Mouse (Mus musculus) midbrain, embryonic 11.5 days (tissue): ENCODE data around the gene Rgs2. TPM values are rescaled to one million over a fixed set of nuclear protein-coding genes. Genes with fewer than 3 reads are reported as not detected.

Experiments used
- ATAC-seq: fragments of 200-750 bp; cut with Nextera tagmentation; 2 replicates; pipeline ENCODE4 v1.8.0; 2017; ENCODE audit warnings: moderate TSS enrichment, moderate library complexity; ENCODE audit not compliant: low FRiP score
- DNase-seq: peaks from one replicate; pipeline ENCODE4 v3.0.0; 2015; ENCODE audit warnings: low spot score; ENCODE audit errors: missing footprints
- H3K27ac ChIP-seq: fragments of 300-500 bp; sonication (generic); 2 replicates; pipeline ENCODE4 v1.5.1; 2014; ENCODE audit warnings: low read depth, low read length
- H3K27me3 ChIP-seq: fragments of 300-500 bp; sonication (generic); 2 replicates; pipeline ENCODE4 v1.6.1; 2014; ENCODE audit warnings: mild to moderate bottlenecking, low read length, moderate library complexity, mixed read lengths; ENCODE audit not compliant: control insufficient read depth, insufficient read depth
- H3K36me3 ChIP-seq: fragments of 300-500 bp; sonication (generic); 2 replicates; pipeline ENCODE4 v1.6.1; 2014; ENCODE audit warnings: mild to moderate bottlenecking, low read length, moderate library complexity, mixed read lengths; ENCODE audit not compliant: control insufficient read depth, insufficient read depth
- H3K4me1 ChIP-seq: fragments of 300-500 bp; sonication (generic); 2 replicates; pipeline ENCODE4 v1.6.1; 2014; ENCODE audit warnings: low read length; ENCODE audit not compliant: control insufficient read depth, insufficient read depth
- H3K4me2 ChIP-seq: fragments of 300-500 bp; sonication (generic); 2 replicates; pipeline ENCODE4 v1.6.1; 2014; ENCODE audit warnings: mild to moderate bottlenecking, moderate library complexity
- H3K4me3 ChIP-seq: fragments of 300-500 bp; sonication (generic); 2 replicates; pipeline ENCODE4 v1.5.1; 2014; ENCODE audit warnings: low read depth, low read length
- H3K9ac ChIP-seq: fragments of 300-500 bp; sonication (generic); 2 replicates; pipeline ENCODE4 v1.6.1; 2014; ENCODE audit warnings: low read length
- H3K9me3 ChIP-seq: fragments of 300-500 bp; sonication (generic); 2 replicates; pipeline ENCODE4 v1.6.1; 2016; ENCODE audit warnings: low read length; ENCODE audit not compliant: control insufficient read depth
- WGBS: fragments of 180-500 bp; shearing (Covaris S2); extraction: QIAGEN DNeasy Blood & Tissue Kit; methylation state at CpG from one replicate; pipeline ENCODE4 v1.1.7; 2014; 5-methylcytosine and 5-hydroxymethylcytosine counted together
- polyA plus RNA-seq: library from polyadenylated mRNA; unstranded; fragments of >200 nt; fragmentation: Nextera tagmentation; extraction: Ambion mirVana; gene quantifications from 2 replicates; pipeline ENCODE4 v1.2.1, GENCODE M21; 2014

Gene Rgs2
- polyA plus RNA-seq, 1 experiment from 2014 or later: 83.6 TPM

GRCm38 (mm10) chr1:143962301-143962700 lies 41.7 kb downstream of the Rgs2 start:
- no peaks in the 10 kb centered on the region for H3K4me1 ChIP-seq
- no peak overlapping the region for H3K9ac ChIP-seq
- H3K27ac ChIP-seq: no peak overlapping the region
- no peak overlapping the region for H3K4me2 ChIP-seq
- no peak for DNase-seq
- no peaks in the 10 kb centered on the region for H3K36me3 ChIP-seq
- WGBS: 88% methylated on average over 3 of the region's 3 CpGs
- H3K4me3 ChIP-seq: no peak overlapping the region
- ATAC-seq: no peak
- H3K27me3 ChIP-seq: no peaks in the 10 kb centered on the region
- no peaks in the 10 kb centered on the region for H3K9me3 ChIP-seq

DNA sequence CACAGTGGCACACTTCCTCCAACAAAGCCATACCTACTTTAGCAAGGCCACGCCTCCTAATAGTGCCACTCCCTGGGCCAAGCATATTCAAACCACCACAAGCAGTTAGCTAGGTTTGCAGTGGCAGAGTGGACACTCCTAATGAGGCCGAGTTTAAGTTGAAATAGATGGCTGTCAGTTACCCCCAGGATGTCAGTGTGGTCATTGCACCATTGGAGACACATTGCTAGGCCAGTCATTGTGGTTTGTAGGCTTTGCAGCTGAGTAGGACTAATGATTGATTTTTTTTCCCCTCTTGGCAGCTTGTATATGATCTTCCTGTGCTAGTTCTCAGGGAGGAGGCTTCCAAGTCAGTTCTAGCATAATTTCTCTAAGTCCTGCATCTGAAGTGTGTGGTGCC lies 43.6 kb downstream of the Rgs2 start:
- Histone ChIP-seq H3K36me3 (no peaks in the 10 kb centered on the region), H3K9ac (no peak overlapping the region), H3K9me3 (no peaks in the 10 kb centered on the region), H3K4me3 (no peak overlapping the region), H3K4me1 (no peaks in the 10 kb centered on the region), H3K4me2 (no peak overlapping the region), H3K27ac (no peak overlapping the region), H3K27me3 (no peaks in the 10 kb centered on the region)
- WGBS: 79% methylated on average over 2 of the region's 2 CpGs
- no peak for DNase-seq
- no peak for ATAC-seq

- no peak overlapping the region for H3K9ac ChIP-seq
- WGBS: 92% methylated on average over 1 of the region's 1 CpGs
- H3K36me3 ChIP-seq: no peaks in the 10 kb centered on the region
- DNase-seq (no peak), ATAC-seq (no peak)
- H3K4me3 ChIP-seq: no peak overlapping the region
- H3K27ac ChIP-seq: no peak overlapping the region
- no peaks in the 10 kb centered on the region for H3K4me1 ChIP-seq
- no peaks in the 10 kb centered on the region for H3K27me3 ChIP-seq
- no peak overlapping the region for H3K4me2 ChIP-seq
- H3K9me3 ChIP-seq: no peaks in the 10 kb centered on the region
These were observed 47.9 kb downstream of the Rgs2 start for GRCm38 (mm10) chr1:143956090-143956489.

- Histone ChIP-seq H3K4me2 (no peak overlapping the region), H3K9ac (no peak overlapping the region), H3K36me3 (no peaks in the 10 kb centered on the region), H3K27me3 (no peaks in the 10 kb centered on the region), H3K4me3 (no peak overlapping the region), H3K4me1 (no peaks in the 10 kb centered on the region), H3K27ac (no peak overlapping the region), H3K9me3 (no peaks in the 10 kb centered on the region)
- WGBS: 89% methylated on average over 2 of the region's 2 CpGs
- no peak for DNase-seq
- no peak for ATAC-seq
These were observed 51.1 kb downstream of the Rgs2 start for GRCm38 (mm10) chr1:143952841-143953240.

Other genes starting within 250 kb of the Rgs2 start
- 42.2 and 47.0 TPM in 2 replicates for gene Trove2, start 227.1 kb downstream of the Rgs2 start, polyA plus RNA-seq
- gene Uchl5, start 226.9 kb downstream of the Rgs2 start, polyA plus RNA-seq: 84.5 and 88.5 TPM in 2 replicates
- 4.1 and 4.7 TPM in 2 replicates for gene Rgs13, start 173.2 kb upstream of the Rgs2 start, polyA plus RNA-seq
- not detected in 2 replicates for gene Rgs1, start 245.1 kb upstream of the Rgs2 start, polyA plus RNA-seq